Mouse (Mus musculus): ENCODE results near the gene Kcnma1.

- TF ChIP-seq CTCF (IDR thresholded peaks at IDR 0.05; ENCODE audit: extremely low read depth, insufficient read depth, insufficient read length, insufficient replicate concordance) = no peak
- TF ChIP-seq POLR2A (IDR thresholded peaks at IDR 0.05; ENCODE audit: low read depth, low read length) = no peak
Measured at GRCm38 (mm10) chr14:23517374-23517773, 496.9 kb downstream of the Kcnma1 start.
